Mouse (Mus musculus): ENCODE data around the gene Zfp768. TPM values are rescaled to one million over a fixed set of nuclear protein-coding genes. Genes with fewer than 3 reads are reported as not detected.

Zfp768 gene
- polyA plus RNA-seq, 1 experiment: 17.5 TPM

- Histone ChIP-seq H3K4me3 (ENCODE audit: insufficient read depth, poor library complexity, severe bottlenecking) (no peak overlapping the region), H3K79me2 (ENCODE audit: control insufficient read depth, insufficient read depth) (no peaks in the 10 kb centered on the region), H3K27me3 (ENCODE audit: control insufficient read depth, insufficient read depth, insufficient read length) (peaks cover 10% of the 10 kb centered on the region), H3K36me3 (ENCODE audit: control insufficient read depth, insufficient read depth) (no peaks in the 10 kb centered on the region), H3K79me3 (ENCODE audit: low read depth) (no peaks in the 10 kb centered on the region), H3ac (ENCODE audit: control insufficient read depth, insufficient read length, low read depth) (no peak overlapping the region)
- no peak for TF ChIP-seq CEBPB (IDR thresholded peaks at IDR 0.05; ENCODE audit: low read depth)
- TF ChIP-seq MYOG (IDR thresholded peaks at IDR 0.05; ENCODE audit: control insufficient read depth, extremely low read depth, insufficient read length): no peak
- TF ChIP-seq MAX (IDR thresholded peaks at IDR 0.05): no peak
- no peak for TF ChIP-seq MYOD1 (IDR thresholded peaks at IDR 0.05; ENCODE audit: control insufficient read depth, insufficient read length, low read depth)
- TF ChIP-seq CTCF (IDR thresholded peaks at IDR 0.05; ENCODE audit: control insufficient read depth, insufficient read depth, insufficient read length): no peak
- no peak for TF ChIP-seq USF1 (IDR thresholded peaks at IDR 0.05; ENCODE audit: low read depth)
- TF ChIP-seq FOSL1 (IDR thresholded peaks at IDR 0.05; ENCODE audit: insufficient read depth, low read length, poor library complexity, severe bottlenecking): no peak
Observed at GRCm38 (mm10) chr7:127358472-127358871, 13.1 kb upstream of the Zfp768 start.

DNA sequence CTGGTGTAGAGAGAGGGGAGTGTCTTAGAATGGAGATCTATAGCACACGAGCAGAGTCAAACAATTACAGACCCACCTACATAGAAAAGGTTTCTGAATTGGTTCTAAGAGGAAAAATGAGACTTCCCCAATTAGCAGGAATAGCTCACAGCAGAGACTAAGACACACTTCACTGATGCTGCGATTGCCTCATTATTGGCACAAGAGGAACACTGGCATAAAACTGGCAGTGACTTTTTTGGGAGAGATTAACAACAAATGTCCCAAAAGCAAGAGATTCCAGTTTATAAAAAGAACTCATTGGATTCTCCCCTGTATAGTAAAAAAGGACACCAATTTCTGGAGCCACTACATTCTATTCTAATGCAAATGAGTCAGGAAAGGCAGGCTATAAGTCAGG is 12.5 kb upstream of the Zfp768 start:
- TF ChIP-seq MAX (IDR thresholded peaks at IDR 0.05) (no peak), FOSL1 (IDR thresholded peaks at IDR 0.05; ENCODE audit: insufficient read depth, low read length, poor library complexity, severe bottlenecking) (no peak), MYOD1 (IDR thresholded peaks at IDR 0.05; ENCODE audit: control insufficient read depth, insufficient read length, low read depth) (no peak), CEBPB (IDR thresholded peaks at IDR 0.05; ENCODE audit: low read depth) (no peak), USF1 (IDR thresholded peaks at IDR 0.05; ENCODE audit: low read depth) (no peak), CTCF (IDR thresholded peaks at IDR 0.05; ENCODE audit: control insufficient read depth, insufficient read depth, insufficient read length) (no peak), MYOG (IDR thresholded peaks at IDR 0.05; ENCODE audit: control insufficient read depth, extremely low read depth, insufficient read length) (no peak)
- H3K36me3 ChIP-seq (ENCODE audit: control insufficient read depth, insufficient read depth): no peaks in the 10 kb centered on the region
- no peak overlapping the region for H3ac ChIP-seq (ENCODE audit: control insufficient read depth, insufficient read length, low read depth)

GRCm38 (mm10) chr7:127355796-127356195 is 10.4 kb upstream of the Zfp768 start:
- Histone ChIP-seq H3K36me3 (ENCODE audit: control insufficient read depth, insufficient read depth) (no peaks in the 10 kb centered on the region), H3K4me3 (ENCODE audit: insufficient read depth, poor library complexity, severe bottlenecking) (no peak overlapping the region), H3K27me3 (ENCODE audit: control insufficient read depth, insufficient read depth, insufficient read length) (peaks cover 6% of the 10 kb centered on the region), H3K79me3 (ENCODE audit: low read depth) (no peaks in the 10 kb centered on the region), H3ac (ENCODE audit: control insufficient read depth, insufficient read length, low read depth) (no peak overlapping the region), H3K79me2 (ENCODE audit: control insufficient read depth, insufficient read depth) (no peaks in the 10 kb centered on the region)
- TF ChIP-seq MYOD1 (IDR thresholded peaks at IDR 0.05; ENCODE audit: control insufficient read depth, insufficient read length, low read depth): no peak
- no peak for TF ChIP-seq FOSL1 (IDR thresholded peaks at IDR 0.05; ENCODE audit: insufficient read depth, low read length, poor library complexity, severe bottlenecking)
- TF ChIP-seq MAX (IDR thresholded peaks at IDR 0.05): no peak
- no peak for TF ChIP-seq USF1 (IDR thresholded peaks at IDR 0.05; ENCODE audit: low read depth)
- TF ChIP-seq CTCF (IDR thresholded peaks at IDR 0.05; ENCODE audit: control insufficient read depth, insufficient read depth, insufficient read length): no peak
- TF ChIP-seq MYOG (IDR thresholded peaks at IDR 0.05; ENCODE audit: control insufficient read depth, extremely low read depth, insufficient read length): no peak
- TF ChIP-seq CEBPB (IDR thresholded peaks at IDR 0.05; ENCODE audit: low read depth): no peak

More for the DNA sequence above, 12.5 kb upstream of the Zfp768 start:
- Histone ChIP-seq H3K27me3 (ENCODE audit: control insufficient read depth, insufficient read depth, insufficient read length) (peaks cover 10% of the 10 kb centered on the region), H3K79me3 (ENCODE audit: low read depth) (no peaks in the 10 kb centered on the region), H3K79me2 (ENCODE audit: control insufficient read depth, insufficient read depth) (no peaks in the 10 kb centered on the region), H3K4me3 (ENCODE audit: insufficient read depth, poor library complexity, severe bottlenecking) (no peak overlapping the region)

DNA sequence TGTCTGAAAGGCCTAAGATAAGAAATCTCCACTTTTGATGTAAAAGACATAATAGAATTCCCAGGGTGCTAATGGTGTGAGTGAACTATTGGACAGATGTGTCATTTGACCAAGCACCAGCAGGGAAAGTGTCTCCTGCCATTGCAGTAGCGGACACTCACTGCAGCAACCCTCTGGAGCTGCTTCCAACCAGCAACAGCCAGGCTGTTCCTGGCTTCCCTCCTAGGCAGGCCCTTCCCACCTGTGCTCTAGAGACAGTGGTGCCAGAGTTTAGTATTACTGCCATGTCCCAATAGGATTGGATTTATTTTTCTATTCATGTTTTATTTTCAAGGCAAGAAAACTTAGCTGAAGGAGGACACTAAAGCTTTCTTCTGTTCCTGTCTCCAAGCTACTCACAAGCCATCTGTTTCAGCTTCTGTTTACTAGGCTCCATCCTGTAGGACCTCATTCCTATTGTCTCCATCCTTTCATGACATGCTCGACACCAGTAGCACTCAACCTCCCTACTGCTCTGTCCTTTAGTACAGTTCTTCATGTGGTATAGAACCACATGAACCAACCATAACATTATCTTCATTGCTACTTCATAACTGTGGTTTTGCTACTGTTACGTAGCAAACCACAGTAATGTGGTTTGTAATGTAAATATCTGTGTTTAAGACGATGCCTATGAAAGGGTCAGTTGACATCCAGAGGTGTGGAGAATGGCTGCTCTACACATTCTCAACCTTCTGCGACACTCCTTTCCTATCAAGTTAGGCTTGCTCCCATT is 6.0 kb upstream of the Zfp768 start:
- Histone ChIP-seq H3K4me3 (ENCODE audit: insufficient read depth, poor library complexity, severe bottlenecking) (no peak overlapping the region), H3ac (ENCODE audit: control insufficient read depth, insufficient read length, low read depth) (no peak overlapping the region), H3K36me3 (ENCODE audit: control insufficient read depth, insufficient read depth) (no peaks in the 10 kb centered on the region), H3K79me3 (ENCODE audit: low read depth) (no peaks in the 10 kb centered on the region), H3K27me3 (ENCODE audit: control insufficient read depth, insufficient read depth, insufficient read length) (no peaks in the 10 kb centered on the region), H3K79me2 (ENCODE audit: control insufficient read depth, insufficient read depth) (no peaks in the 10 kb centered on the region)
- TF ChIP-seq USF1 (IDR thresholded peaks at IDR 0.05; ENCODE audit: low read depth) (no peak), CTCF (IDR thresholded peaks at IDR 0.05; ENCODE audit: control insufficient read depth, insufficient read depth, insufficient read length) (no peak), MYOD1 (IDR thresholded peaks at IDR 0.05; ENCODE audit: control insufficient read depth, insufficient read length, low read depth) (no peak), MYOG (IDR thresholded peaks at IDR 0.05; ENCODE audit: control insufficient read depth, extremely low read depth, insufficient read length) (no peak), FOSL1 (IDR thresholded peaks at IDR 0.05; ENCODE audit: insufficient read depth, low read length, poor library complexity, severe bottlenecking) (no peak), CEBPB (IDR thresholded peaks at IDR 0.05; ENCODE audit: low read depth) (no peak)

GRCm38 (mm10) chr7:127346676-127347075 is 1.3 kb upstream of the Zfp768 start:
- no peak overlapping the region for H3K4me3 ChIP-seq (ENCODE audit: insufficient read depth, poor library complexity, severe bottlenecking)
- peaks cover 8% of the 10 kb centered on the region for H3K79me3 ChIP-seq (ENCODE audit: low read depth)
- no peaks in the 10 kb centered on the region for H3K36me3 ChIP-seq (ENCODE audit: control insufficient read depth, insufficient read depth)
- H3K79me2 ChIP-seq (ENCODE audit: control insufficient read depth, insufficient read depth): peaks cover 12% of the 10 kb centered on the region
- no peak for TF ChIP-seq USF1 (IDR thresholded peaks at IDR 0.05; ENCODE audit: low read depth)
- TF ChIP-seq MYOD1 (IDR thresholded peaks at IDR 0.05; ENCODE audit: control insufficient read depth, insufficient read length, low read depth): no peak
- TF ChIP-seq CTCF (IDR thresholded peaks at IDR 0.05; ENCODE audit: control insufficient read depth, insufficient read depth, insufficient read length): no peak
- TF ChIP-seq MAX (IDR thresholded peaks at IDR 0.05): no peak
- TF ChIP-seq FOSL1 (IDR thresholded peaks at IDR 0.05; ENCODE audit: insufficient read depth, low read length, poor library complexity, severe bottlenecking): no peak
- no peak for TF ChIP-seq MYOG (IDR thresholded peaks at IDR 0.05; ENCODE audit: control insufficient read depth, extremely low read depth, insufficient read length)
- TF ChIP-seq CEBPB (IDR thresholded peaks at IDR 0.05; ENCODE audit: low read depth): no peak
- H3K27me3 ChIP-seq (ENCODE audit: control insufficient read depth, insufficient read depth, insufficient read length): no peaks in the 10 kb centered on the region
- no peak overlapping the region for H3ac ChIP-seq (ENCODE audit: control insufficient read depth, insufficient read length, low read depth)

All from C2C12 (cell line).